Mouse (Mus musculus) cortical plate, adult 2 months (tissue): ENCODE measurements around the gene E130308A19Rik.

Source experiments
- CTCF ChIP-seq: fragments of 200-500 bp; IDR thresholded peaks from 2 replicates; pipeline ENCODE4 v1.5.1; 2011; ENCODE audit warnings: mild to moderate bottlenecking, control low read depth, low read length; ENCODE audit not compliant: insufficient read depth; ENCODE audit errors: extremely low read depth
- POLR2A ChIP-seq: fragments of 200-500 bp; IDR thresholded peaks from 2 replicates; pipeline ENCODE4 v1.6.1; 2011; ENCODE audit warnings: mild to moderate bottlenecking, low read length, control low read depth; ENCODE audit not compliant: insufficient read depth; ENCODE audit errors: extremely low read depth

- TF ChIP-seq CTCF (no peak), POLR2A (no peak)
Observed at GRCm38 (mm10) chr4:59587215-59587871, 38.7 kb upstream of the E130308A19Rik start.
